Mouse (Mus musculus) heart, adult 2 months (tissue): ENCODE results near the gene Med15. TPM values are rescaled to one million over a fixed set of nuclear protein-coding genes. Genes with fewer than 3 reads are reported as not detected.

Experiments
- DNase-seq, 2 experiments: peaks; one replicate each; pipeline ENCODE4 v3.0.0; 2021
- H3K27ac ChIP-seq: fragments of 200-600 bp; 2 replicates; pipeline ENCODE4 v1.8.1; 2022
- H3K27me3 ChIP-seq: fragments of 200-500 bp; 2 replicates; pipeline ENCODE4 v1.6.1; 2012; ENCODE audit warnings: mild to moderate bottlenecking, low read length, inconsistent platforms, mixed read lengths; ENCODE audit not compliant: control insufficient read depth, insufficient read depth
- H3K36me3 ChIP-seq: fragments of 200-500 bp; 2 replicates; pipeline ENCODE4 v1.6.1; 2012; ENCODE audit warnings: low read length, inconsistent platforms; ENCODE audit not compliant: control insufficient read depth, insufficient read depth
- H3K4me1 ChIP-seq: fragments of 200-500 bp; 2 replicates; pipeline ENCODE4 v1.6.1; 2011; ENCODE audit warnings: low read length; ENCODE audit not compliant: control insufficient read depth, insufficient read depth
- H3K4me3 ChIP-seq: fragments of 200-600 bp; 2 replicates; pipeline ENCODE4 v1.8.1; 2022
- H3K79me2 ChIP-seq: fragments of 200-500 bp; replicated peaks from 2 replicates; pipeline ENCODE4 v1.6.1; 2012; ENCODE audit warnings: mild to moderate bottlenecking, inconsistent platforms, low read length, moderate library complexity, mixed read lengths; ENCODE audit not compliant: control insufficient read depth, insufficient read depth
- H3K9ac ChIP-seq: fragments of 200-500 bp; 2 replicates; pipeline ENCODE4 v1.6.1; 2012; ENCODE audit warnings: low read depth, mild to moderate bottlenecking, control low read depth, inconsistent platforms, low read length, mixed read lengths
- CTCF ChIP-seq: fragments of 200-600 bp; IDR thresholded peaks from 2 replicates; pipeline ENCODE4 v1.8.1; 2022; ENCODE audit warnings: antibody characterized with exemption, mild to moderate bottlenecking, moderate library complexity
- EP300 ChIP-seq: fragments of 200-500 bp; IDR thresholded peaks from 2 replicates; pipeline ENCODE4 v1.6.1; 2011; ENCODE audit warnings: low read depth, low read length, control low read depth; ENCODE audit not compliant: insufficient read depth
- POLR2A ChIP-seq: fragments of 200-500 bp; IDR thresholded peaks from 2 replicates; pipeline ENCODE4 v1.6.1; 2011; ENCODE audit warnings: mild to moderate bottlenecking, low read depth, low read length, control low read depth; ENCODE audit not compliant: insufficient read depth
- WGBS: fragments of 180-500 bp; shearing (Covaris S2); methylation state at CpG from one replicate; pipeline ENCODE4 v1.1.7; 2018; 5-methylcytosine and 5-hydroxymethylcytosine counted together
- intact Hi-C: fragments of 180-260 bp; cut with DNase I; formaldehyde crosslinking; loops from one replicate; pipeline ENCODE4 v1.15.1; 2025
- polyA plus RNA-seq: library from polyadenylated mRNA; depleted of rRNA; stranded (reverse); fragments of >200 nt; gene quantifications from 2 replicates; pipeline ENCODE4 v1.2.3, GENCODE M21; 2012
- total RNA-seq, 2 experiments: library from RNA; stranded (reverse); gene quantifications; 2 replicates each; pipeline ENCODE4 v1.2.3; 2021

Med15 gene
- total and polyA plus RNA-seq, 3 experiments: 21.5 to 44.3 (median 24.9) TPM

GRCm38 (mm10) chr16:17721822-17722460, 10.8 kb downstream of the Med15 start:
- 0 out of 2 replicates have a peak, but pooled peaks cover 4% of the 10 kb centered on the region for H3K36me3 ChIP-seq

DNA sequence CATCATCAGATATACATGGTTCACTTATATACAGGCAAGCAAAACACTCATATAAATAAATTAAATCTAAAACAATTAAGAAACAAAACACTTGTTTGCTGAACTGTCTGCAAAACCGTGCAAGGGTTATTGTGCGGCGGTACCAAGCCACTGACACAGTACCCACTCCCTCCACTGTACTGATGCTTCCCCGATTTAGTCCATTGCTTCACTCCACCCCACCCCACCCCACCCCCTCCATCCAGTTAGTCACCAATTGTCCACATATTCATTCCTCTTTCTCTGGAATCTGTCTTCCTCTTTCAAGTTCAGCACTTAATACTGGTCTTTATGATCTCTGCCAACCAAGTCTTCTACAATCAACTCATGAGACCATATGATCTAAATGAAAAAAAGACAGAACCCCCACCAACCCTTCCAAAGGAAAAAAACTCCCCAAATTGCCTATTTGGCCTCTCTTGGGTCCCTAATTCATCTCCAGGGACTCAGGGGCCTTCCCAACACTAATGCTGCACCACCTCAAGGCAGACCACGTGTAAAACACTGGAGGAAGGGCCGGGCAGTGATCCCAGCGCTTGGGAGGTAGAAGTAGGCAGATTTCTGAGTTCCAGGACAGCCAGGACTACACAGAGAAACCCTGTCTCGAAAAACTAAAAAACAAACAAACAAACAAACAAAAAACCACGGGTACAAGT, 11.4 kb downstream of the Med15 start:
- Histone ChIP-seq H3K4me1 (peaks cover 2% of the 10 kb centered on the region; the same call in 1 of the 2 replicates), H3K27ac (no peak overlapping the region), H3K79me2 (no peaks in the 10 kb centered on the region; the same call in 1 of the 2 replicates), H3K27me3 (no peaks in the 10 kb centered on the region), H3K9ac (no peak overlapping the region), H3K36me3 (0 out of 2 replicates have a peak, but pooled peaks cover 4% of the 10 kb centered on the region), H3K4me3 (peak overlapping the region; percentile 100; the same call in 1 of the 2 replicates)
- intact Hi-C loops: loop anchor here (5.0 kb wide), 1 partner anchor 314 kb away; the partner anchor contains the start of genes Pi4ka and Snap29
- 46% methylated on average over 9 of the region's 9 CpGs for WGBS
- DNase-seq: no peak
- no peak for TF ChIP-seq CTCF
- no peak for TF ChIP-seq EP300
- no peak for TF ChIP-seq POLR2A

More at GRCm38 (mm10) chr16:17721822-17722460, 10.8 kb downstream of the Med15 start:
- WGBS: 1% methylated on average over 10 of the region's 10 CpGs
- no peak for DNase-seq
- intact Hi-C loops: loop anchor here (5.0 kb wide), 1 partner anchor 315 kb away; the partner anchor contains the start of genes Pi4ka and Snap29
- Histone ChIP-seq H3K27ac (peak overlapping the region; percentile 94), H3K4me3 (peak overlapping the region; percentile 100), H3K27me3 (no peaks in the 10 kb centered on the region), H3K4me1 (peaks cover 2% of the 10 kb centered on the region; the same call in 1 of the 2 replicates), H3K79me2 (no peaks in the 10 kb centered on the region; the same call in 1 of the 2 replicates), H3K9ac (peak overlapping the region; percentile 90)
- no peak for TF ChIP-seq POLR2A
- no peak for TF ChIP-seq EP300
- TF ChIP-seq CTCF: no peak

DNA sequence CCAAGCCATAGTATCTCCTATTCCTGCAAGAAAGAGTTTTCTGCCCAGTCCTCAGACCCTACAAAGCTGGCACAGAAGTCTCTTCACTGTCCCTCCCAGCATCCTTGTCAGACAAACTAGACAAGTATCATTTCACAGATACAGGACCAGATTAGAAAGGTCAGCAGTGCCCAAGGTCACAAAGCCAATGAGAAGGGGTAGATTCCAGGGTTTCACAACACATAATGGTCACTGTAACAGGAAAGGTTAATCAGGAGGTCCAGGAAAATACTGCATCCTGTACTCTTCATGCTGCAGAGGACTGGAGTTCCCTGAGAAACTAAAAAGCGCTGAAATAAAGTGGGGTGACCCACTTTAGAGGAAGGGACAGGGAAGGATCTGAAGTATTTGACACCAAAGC, 14.9 kb downstream of the Med15 start:
- Histone ChIP-seq H3K36me3 (0 out of 2 replicates have a peak, but pooled peaks cover 4% of the 10 kb centered on the region), H3K4me1 (peaks cover 2% of the 10 kb centered on the region; the same call in 1 of the 2 replicates), H3K4me3 (no peak overlapping the region), H3K79me2 (peaks cover 7% of the 10 kb centered on the region), H3K27ac (no peak overlapping the region), H3K9ac (no peak overlapping the region), H3K27me3 (no peaks in the 10 kb centered on the region)
- intact Hi-C loops: no loop called here
- no peak for TF ChIP-seq POLR2A
- no peak for TF ChIP-seq EP300
- TF ChIP-seq CTCF: no peak
- DNase-seq: no peak
- WGBS: 40% methylated on average over 1 of the region's 1 CpGs

GRCm38 (mm10) chr16:17707541-17707940, 25.1 kb downstream of the Med15 start:
- no peak for TF ChIP-seq EP300
- TF ChIP-seq CTCF: no peak
- TF ChIP-seq POLR2A: no peak
- H3K79me2 ChIP-seq: peaks cover 5% of the 10 kb centered on the region
- no peak overlapping the region for H3K4me3 ChIP-seq
- no peak for DNase-seq
- no peaks in the 10 kb centered on the region for H3K27me3 ChIP-seq
- H3K9ac ChIP-seq: no peak overlapping the region
- no peak overlapping the region for H3K27ac ChIP-seq
- no peaks in the 10 kb centered on the region for H3K4me1 ChIP-seq
- intact Hi-C loops: no loop called here
- 84% methylated on average over 1 of the region's 1 CpGs for WGBS
- no peaks in the 10 kb centered on the region for H3K36me3 ChIP-seq

- Histone ChIP-seq H3K27me3 (no peaks in the 10 kb centered on the region), H3K4me1 (no peaks in the 10 kb centered on the region), H3K4me3 (no peak overlapping the region), H3K79me2 (no peaks in the 10 kb centered on the region; the same call in 1 of the 2 replicates), H3K36me3 (peaks cover 2% of the 10 kb centered on the region; the same call in 1 of the 2 replicates), H3K27ac (no peak overlapping the region), H3K9ac (no peak overlapping the region)
- DNase-seq: no peak
- 93% methylated on average over 2 of the region's 2 CpGs for WGBS
- TF ChIP-seq POLR2A (no peak), EP300 (no peak), CTCF (no peak)
- intact Hi-C loops: no loop called here
Measured at GRCm38 (mm10) chr16:17701043-17701405, 31.7 kb downstream of the Med15 start.

DNA sequence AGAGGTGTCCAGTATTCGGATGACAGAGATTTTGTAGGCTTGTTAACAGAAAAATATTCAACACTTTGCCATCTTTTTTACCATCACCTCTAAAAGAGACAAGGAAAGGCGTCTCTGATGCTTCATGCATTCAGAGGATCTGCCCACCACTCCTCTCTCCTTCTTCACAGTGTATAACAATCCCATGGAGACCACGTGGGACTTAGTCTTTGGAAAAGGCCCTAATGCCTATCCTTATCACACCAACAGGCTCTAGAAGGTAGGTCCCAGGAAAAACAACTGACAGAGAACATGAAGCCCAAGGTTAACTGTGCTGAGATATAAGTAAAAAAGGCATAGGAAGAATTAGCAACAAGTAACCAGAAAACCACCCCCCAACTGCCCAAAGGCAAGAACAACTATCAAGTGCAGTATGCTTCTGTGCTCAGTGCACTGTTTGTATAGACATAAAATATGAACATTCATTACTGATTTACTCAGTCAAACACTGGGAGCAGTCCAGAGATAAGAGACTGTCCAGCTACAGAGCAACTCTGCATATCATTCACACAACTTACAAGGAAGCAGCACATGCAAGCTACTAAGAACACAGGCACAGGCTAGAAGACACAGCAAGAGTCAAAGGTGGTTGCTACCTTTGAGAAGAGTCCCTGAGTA, 32.2 kb downstream of the Med15 start:
- Histone ChIP-seq H3K79me2 (no peaks in the 10 kb centered on the region; the same call in 1 of the 2 replicates), H3K36me3 (peaks cover 2% of the 10 kb centered on the region; the same call in 1 of the 2 replicates), H3K4me3 (no peak overlapping the region), H3K4me1 (no peaks in the 10 kb centered on the region), H3K27me3 (no peaks in the 10 kb centered on the region), H3K27ac (no peak overlapping the region), H3K9ac (no peak overlapping the region)
- intact Hi-C loops: no loop called here
- DNase-seq: no peak
- 91% methylated on average over 3 of the region's 3 CpGs for WGBS
- TF ChIP-seq EP300 (no peak), POLR2A (no peak), CTCF (no peak)
